Mouse (Mus musculus): ENCODE results near the gene Ltb4r2. TPM values are rescaled to one million over a fixed set of nuclear protein-coding genes. Genes with fewer than 3 reads are reported as not detected.

Gene Ltb4r2
- under 1 TPM; 0.07 to 0.14 TPM for total RNA-seq (2021)
- long read RNA-seq, experiment 1: 0 reads
- long read RNA-seq, experiment 2: 0 reads

- DNase-seq: no peak
Measured at GRCm38 (mm10) chr14:55761163-55761562, at the start of gene Ltb4r2. Ltb4r2 (plus strand) TSS chr14:55761428.

- DNase-seq: no peak
Measured at GRCm38 (mm10) chr14:55711786-55712185, 49.4 kb upstream of the Ltb4r2 start.

- DNase-seq: no peak
Measured at GRCm38 (mm10) chr14:55713007-55713728, 48.1 kb upstream of the Ltb4r2 start.

GRCm38 (mm10) chr14:55713729-55714122 lies 47.5 kb upstream of the Ltb4r2 start, which contains the start of gene Tgm1:
Tgm1 (minus strand) TSS chr14:55713926.
- no peak for DNase-seq

GRCm38 (mm10) chr14:55714893-55715292 lies 46.3 kb upstream of the Ltb4r2 start:
- DNase-seq: no peak

- DNase-seq: no peak
Measured at GRCm38 (mm10) chr14:55716271-55716670, 45.0 kb upstream of the Ltb4r2 start.

GRCm38 (mm10) chr14:55716884-55717283 lies 44.3 kb upstream of the Ltb4r2 start:
- no peak for DNase-seq

GRCm38 (mm10) chr14:55719737-55720136 lies 41.5 kb upstream of the Ltb4r2 start:
- no peak for DNase-seq

GRCm38 (mm10) chr14:55720666-55721065 lies 40.6 kb upstream of the Ltb4r2 start:
- DNase-seq: no peak

- DNase-seq: no peak
Measured at GRCm38 (mm10) chr14:55721076-55721475, 40.2 kb upstream of the Ltb4r2 start.

- peak; percentile 91 for DNase-seq
Measured at GRCm38 (mm10) chr14:55721700-55722437, 39.4 kb upstream of the Ltb4r2 start, which contains the start of gene Rabggta. Rabggta (minus strand) TSS chr14:55722263.

GRCm38 (mm10) chr14:55722438-55722945 lies 38.7 kb upstream of the Ltb4r2 start:
- DNase-seq: no peak

GRCm38 (mm10) chr14:55723433-55723832 lies 37.8 kb upstream of the Ltb4r2 start:
- DNase-seq: no peak

GRCm38 (mm10) chr14:55724411-55724871 lies 36.8 kb upstream of the Ltb4r2 start:
- DNase-seq: no peak

- no peak for DNase-seq
Measured at GRCm38 (mm10) chr14:55726261-55726660, 35.0 kb upstream of the Ltb4r2 start.

GRCm38 (mm10) chr14:55727889-55728685 lies 33.1 kb upstream of the Ltb4r2 start:
- no peak for DNase-seq

- no peak for DNase-seq
Measured at GRCm38 (mm10) chr14:55730116-55730515, 31.1 kb upstream of the Ltb4r2 start.

GRCm38 (mm10) chr14:55730531-55731032 lies 30.6 kb upstream of the Ltb4r2 start:
- no peak for DNase-seq

- no peak for DNase-seq
Measured at GRCm38 (mm10) chr14:55733889-55734288, 27.3 kb upstream of the Ltb4r2 start.

- no peak for DNase-seq
Measured at GRCm38 (mm10) chr14:55734869-55735268, 26.4 kb upstream of the Ltb4r2 start.

- no peak for DNase-seq
Measured at GRCm38 (mm10) chr14:55735334-55735733, 25.9 kb upstream of the Ltb4r2 start.

- DNase-seq: no peak
Measured at GRCm38 (mm10) chr14:55735758-55736157, 25.5 kb upstream of the Ltb4r2 start.

All from gastrocnemius, postnatal 10 days (tissue).